Mouse (Mus musculus) limb, embryonic 13.5 days (tissue): ENCODE results near the gene Rnf8. TPM values are rescaled to one million over a fixed set of nuclear protein-coding genes. Genes with fewer than 3 reads are reported as not detected.

Experiments
- ATAC-seq: fragments of 200-750 bp; cut with Nextera tagmentation; 2 replicates; pipeline ENCODE4 v1.8.0; 2017; ENCODE audit warnings: low read depth, moderate number of reproducible peaks, moderate TSS enrichment; ENCODE audit not compliant: low FRiP score
- H3K27ac ChIP-seq: fragments of 300-500 bp; sonication (generic); 2 replicates; pipeline ENCODE4 v1.5.1; 2015; ENCODE audit warnings: inconsistent platforms, mild to moderate bottlenecking, moderate library complexity
- H3K27me3 ChIP-seq: fragments of 300-500 bp; sonication (generic); 2 replicates; pipeline ENCODE4 v1.6.1; 2015; ENCODE audit warnings: mild to moderate bottlenecking, inconsistent platforms
- H3K36me3 ChIP-seq: fragments of 300-500 bp; sonication (generic); 2 replicates; pipeline ENCODE4 v1.6.1; 2015; ENCODE audit warnings: inconsistent platforms, mild to moderate bottlenecking, moderate library complexity
- H3K4me1 ChIP-seq: fragments of 300-500 bp; sonication (generic); 2 replicates; pipeline ENCODE4 v1.6.1; 2015; ENCODE audit warnings: inconsistent platforms
- H3K4me2 ChIP-seq: fragments of 300-500 bp; sonication (generic); replicated peaks from 2 replicates; pipeline ENCODE4 v1.6.1; 2015; ENCODE audit warnings: inconsistent platforms, mild to moderate bottlenecking, moderate library complexity
- H3K4me3 ChIP-seq: fragments of 300-500 bp; sonication (generic); 2 replicates; pipeline ENCODE4 v1.5.1; 2015; ENCODE audit warnings: moderate library complexity, mild to moderate bottlenecking, inconsistent platforms
- H3K9ac ChIP-seq: fragments of 300-500 bp; sonication (generic); 2 replicates; pipeline ENCODE4 v1.6.1; 2015; ENCODE audit warnings: mild to moderate bottlenecking, inconsistent platforms
- H3K9me3 ChIP-seq: fragments of 300-500 bp; sonication (generic); 2 replicates; pipeline ENCODE4 v1.6.1; 2016; ENCODE audit warnings: inconsistent platforms
- WGBS: fragments of 180-500 bp; shearing (Covaris S2); methylation state at CpG from one replicate; pipeline ENCODE4 v1.1.7; 2015; 5-methylcytosine and 5-hydroxymethylcytosine counted together
- polyA plus RNA-seq: library from polyadenylated mRNA; unstranded; fragments of >200 nt; fragmentation: Nextera tagmentation; extraction: Ambion mirVana; gene quantifications from 2 replicates; pipeline ENCODE4 v1.2.1, GENCODE M21; 2015

Rnf8 gene
- 94.1 and 97.7 TPM in 2 replicates for polyA plus RNA-seq

GRCm38 (mm10) chr17:29614115-29615023, at the start of gene Rnf8, which contains the start of gene Gm28043:
Rnf8 (plus strand) TSS chr17:29614790.
Gm28043 (plus strand) TSS chr17:29614876.
- H3K4me3 ChIP-seq: peak within 1 kb of the TSS; percentile 99
- peaks cover 24% of the 10 kb centered on the region for H3K4me1 ChIP-seq
- WGBS: 2% methylated on average over 52 of the region's 52 CpGs
- peak within 1 kb of the TSS; percentile 72 for H3K4me2 ChIP-seq
- ATAC-seq: peak; percentile 93
- H3K36me3 ChIP-seq: peaks cover 11% of the 10 kb centered on the region
- peak within 1 kb of the TSS; percentile 99 for H3K9ac ChIP-seq
- peak within 1 kb of the TSS; percentile 97 for H3K27ac ChIP-seq
- H3K27me3 ChIP-seq: no peaks in the 10 kb centered on the region
- no peaks in the 10 kb centered on the region for H3K9me3 ChIP-seq

GRCm38 (mm10) chr17:29565521-29565920, 49.1 kb upstream of the Rnf8 start:
- no peaks in the 10 kb centered on the region for H3K9me3 ChIP-seq
- no peak overlapping the region for H3K4me2 ChIP-seq
- WGBS: 97% methylated on average over 5 of the region's 5 CpGs
- no peak overlapping the region for H3K4me3 ChIP-seq
- H3K4me1 ChIP-seq: peaks cover 6% of the 10 kb centered on the region; the same call in 1 of the 2 replicates
- no peaks in the 10 kb centered on the region for H3K27me3 ChIP-seq
- no peak overlapping the region for H3K27ac ChIP-seq
- peaks cover 42% of the 10 kb centered on the region for H3K36me3 ChIP-seq
- H3K9ac ChIP-seq: no peak overlapping the region
- no peak for ATAC-seq

GRCm38 (mm10) chr17:29568435-29568834, 46.2 kb upstream of the Rnf8 start:
- Histone ChIP-seq H3K9ac (no peak overlapping the region), H3K27ac (no peak overlapping the region), H3K9me3 (no peaks in the 10 kb centered on the region), H3K27me3 (no peaks in the 10 kb centered on the region), H3K36me3 (peaks cover 71% of the 10 kb centered on the region), H3K4me1 (peaks cover 6% of the 10 kb centered on the region; the same call in 1 of the 2 replicates), H3K4me2 (no peak overlapping the region), H3K4me3 (no peak overlapping the region)
- 84% methylated on average over 15 of the region's 15 CpGs for WGBS
- no peak for ATAC-seq

- Histone ChIP-seq H3K27me3 (no peaks in the 10 kb centered on the region), H3K4me1 (peaks cover 6% of the 10 kb centered on the region; the same call in 1 of the 2 replicates), H3K9ac (no peak overlapping the region), H3K4me3 (no peak overlapping the region), H3K4me2 (no peak overlapping the region), H3K9me3 (no peaks in the 10 kb centered on the region), H3K27ac (no peak overlapping the region), H3K36me3 (peaks cover 74% of the 10 kb centered on the region)
- ATAC-seq: no peak
- WGBS: 82% methylated on average over 6 of the region's 6 CpGs
These were observed 44.8 kb upstream of the Rnf8 start for GRCm38 (mm10) chr17:29569831-29570230.

GRCm38 (mm10) chr17:29579579-29580126, 34.9 kb upstream of the Rnf8 start:
- Histone ChIP-seq H3K4me1 (no peaks in the 10 kb centered on the region), H3K9ac (no peak overlapping the region), H3K4me3 (no peak overlapping the region), H3K27ac (no peak overlapping the region), H3K27me3 (no peaks in the 10 kb centered on the region), H3K4me2 (no peak overlapping the region), H3K36me3 (peaks cover 84% of the 10 kb centered on the region), H3K9me3 (no peaks in the 10 kb centered on the region)
- WGBS: 84% methylated on average over 4 of the region's 4 CpGs
- ATAC-seq: no peak

- no peaks in the 10 kb centered on the region for H3K9me3 ChIP-seq
- ATAC-seq: no peak
- H3K36me3 ChIP-seq: peaks cover 69% of the 10 kb centered on the region
These were observed 31.0 kb upstream of the Rnf8 start for GRCm38 (mm10) chr17:29583569-29583968.

GRCm38 (mm10) chr17:29584306-29584705, 30.3 kb upstream of the Rnf8 start:
- Histone ChIP-seq H3K4me2 (no peak overlapping the region), H3K4me3 (no peak overlapping the region), H3K4me1 (peaks cover 8% of the 10 kb centered on the region), H3K27ac (no peak overlapping the region), H3K36me3 (peaks cover 61% of the 10 kb centered on the region), H3K27me3 (no peaks in the 10 kb centered on the region), H3K9ac (no peak overlapping the region), H3K9me3 (no peaks in the 10 kb centered on the region)
- no peak for ATAC-seq
- 80% methylated on average over 5 of the region's 5 CpGs for WGBS

More at GRCm38 (mm10) chr17:29583569-29583968, 31.0 kb upstream of the Rnf8 start:
- 78% methylated on average over 5 of the region's 5 CpGs for WGBS
- no peak overlapping the region for H3K27ac ChIP-seq
- no peaks in the 10 kb centered on the region for H3K27me3 ChIP-seq
- H3K9ac ChIP-seq: no peak overlapping the region
- H3K4me3 ChIP-seq: no peak overlapping the region
- peaks cover under 1% of the 10 kb centered on the region; the same call in 1 of the 2 replicates for H3K4me1 ChIP-seq
- H3K4me2 ChIP-seq: no peak overlapping the region

GRCm38 (mm10) chr17:29584737-29585136, 29.9 kb upstream of the Rnf8 start:
- no peak overlapping the region for H3K9ac ChIP-seq
- WGBS: 74% methylated on average over 3 of the region's 3 CpGs
- H3K4me1 ChIP-seq: peaks cover 13% of the 10 kb centered on the region
- H3K36me3 ChIP-seq: peaks cover 57% of the 10 kb centered on the region
- H3K9me3 ChIP-seq: no peaks in the 10 kb centered on the region
- no peak overlapping the region for H3K27ac ChIP-seq
- no peak overlapping the region for H3K4me3 ChIP-seq
- no peak for ATAC-seq
- no peaks in the 10 kb centered on the region for H3K27me3 ChIP-seq
- no peak overlapping the region for H3K4me2 ChIP-seq

GRCm38 (mm10) chr17:29585446-29585845, 29.1 kb upstream of the Rnf8 start:
- Histone ChIP-seq H3K9ac (no peak overlapping the region), H3K4me2 (no peak overlapping the region), H3K27me3 (no peaks in the 10 kb centered on the region), H3K4me3 (no peak overlapping the region), H3K4me1 (peaks cover 13% of the 10 kb centered on the region), H3K9me3 (no peaks in the 10 kb centered on the region), H3K36me3 (peaks cover 51% of the 10 kb centered on the region), H3K27ac (no peak overlapping the region)
- WGBS: 94% methylated on average over 5 of the region's 6 CpGs
- no peak for ATAC-seq

- no peak overlapping the region for H3K9ac ChIP-seq
These were observed 27.7 kb upstream of the Rnf8 start for GRCm38 (mm10) chr17:29586921-29587320.

GRCm38 (mm10) chr17:29589221-29589898, 25.2 kb upstream of the Rnf8 start:
- Histone ChIP-seq H3K4me1 (peaks cover 13% of the 10 kb centered on the region), H3K36me3 (peaks cover 49% of the 10 kb centered on the region), H3K4me3 (no peak overlapping the region), H3K9ac (peak overlapping the region; percentile 25), H3K27me3 (no peaks in the 10 kb centered on the region), H3K4me2 (peak overlapping the region; percentile 7; the same call in 1 of the 2 replicates), H3K9me3 (no peaks in the 10 kb centered on the region), H3K27ac (peak overlapping the region; percentile 58; the same call in 1 of the 2 replicates)
- ATAC-seq: peak; percentile 54
- 32% methylated on average over 11 of the region's 11 CpGs for WGBS

More at GRCm38 (mm10) chr17:29586921-29587320, 27.7 kb upstream of the Rnf8 start:
- Histone ChIP-seq H3K36me3 (peaks cover 45% of the 10 kb centered on the region), H3K9me3 (no peaks in the 10 kb centered on the region), H3K27ac (no peak overlapping the region), H3K4me1 (peaks cover 13% of the 10 kb centered on the region), H3K27me3 (no peaks in the 10 kb centered on the region), H3K4me3 (no peak overlapping the region), H3K4me2 (no peak overlapping the region)
- 82% methylated on average over 9 of the region's 9 CpGs for WGBS
- no peak for ATAC-seq
